Mouse (Mus musculus) hindbrain, embryonic 13.5 days (tissue): Measurements from ENCODE around the gene Stk31. TPM values are rescaled to one million over a fixed set of nuclear protein-coding genes. Genes with fewer than 3 reads are reported as not detected.
"Not testable (repeated sequence)": the region's sequence is repeated elsewhere in the genome, so short reads cannot be mapped to it uniquely, and the experiment has no call there.

Experiments used
- ATAC-seq: fragments of 200-750 bp; cut with Nextera tagmentation; 2 replicates; pipeline ENCODE4 v1.8.0; 2017; ENCODE audit warnings: moderate TSS enrichment; ENCODE audit not compliant: low FRiP score
- H3K27ac ChIP-seq: fragments of 300-500 bp; sonication (generic); 2 replicates; pipeline ENCODE4 v1.5.1; 2015; ENCODE audit warnings: inconsistent platforms, mild to moderate bottlenecking, moderate library complexity
- H3K27me3 ChIP-seq: fragments of 300-500 bp; sonication (generic); 2 replicates; pipeline ENCODE4 v1.6.1; 2015; ENCODE audit warnings: mild to moderate bottlenecking, inconsistent platforms
- H3K36me3 ChIP-seq: fragments of 300-500 bp; sonication (generic); 2 replicates; pipeline ENCODE4 v1.6.1; 2015; ENCODE audit warnings: mild to moderate bottlenecking, inconsistent platforms
- H3K4me1 ChIP-seq: fragments of 300-500 bp; sonication (generic); replicated peaks from 2 replicates; pipeline ENCODE4 v1.6.1; 2015; ENCODE audit warnings: inconsistent platforms
- H3K4me2 ChIP-seq: fragments of 300-500 bp; sonication (generic); 2 replicates; pipeline ENCODE4 v1.6.1; 2015; ENCODE audit warnings: inconsistent platforms, mild to moderate bottlenecking, moderate library complexity
- H3K4me3 ChIP-seq: fragments of 300-500 bp; sonication (generic); 2 replicates; pipeline ENCODE4 v1.5.1; 2015; ENCODE audit warnings: mild to moderate bottlenecking, inconsistent platforms
- H3K9ac ChIP-seq: fragments of 300-500 bp; sonication (generic); 2 replicates; pipeline ENCODE4 v1.6.1; 2015; ENCODE audit warnings: mild to moderate bottlenecking, inconsistent platforms
- H3K9me3 ChIP-seq: fragments of 300-500 bp; sonication (generic); 2 replicates; pipeline ENCODE4 v1.6.1; 2016; ENCODE audit warnings: inconsistent platforms
- WGBS: fragments of 180-500 bp; shearing (Covaris S2); methylation state at CpG from one replicate; pipeline ENCODE4 v1.1.7; 2015; 5-methylcytosine and 5-hydroxymethylcytosine counted together
- polyA plus RNA-seq: library from polyadenylated mRNA; unstranded; fragments of >200 nt; fragmentation: Nextera tagmentation; extraction: Ambion mirVana; gene quantifications from 2 replicates; pipeline ENCODE4 v1.2.1, GENCODE M21; 2015

The Stk31 gene
- polyA plus RNA-seq, 1 experiment from 2014 or later, result 0.09 TPM

DNA sequence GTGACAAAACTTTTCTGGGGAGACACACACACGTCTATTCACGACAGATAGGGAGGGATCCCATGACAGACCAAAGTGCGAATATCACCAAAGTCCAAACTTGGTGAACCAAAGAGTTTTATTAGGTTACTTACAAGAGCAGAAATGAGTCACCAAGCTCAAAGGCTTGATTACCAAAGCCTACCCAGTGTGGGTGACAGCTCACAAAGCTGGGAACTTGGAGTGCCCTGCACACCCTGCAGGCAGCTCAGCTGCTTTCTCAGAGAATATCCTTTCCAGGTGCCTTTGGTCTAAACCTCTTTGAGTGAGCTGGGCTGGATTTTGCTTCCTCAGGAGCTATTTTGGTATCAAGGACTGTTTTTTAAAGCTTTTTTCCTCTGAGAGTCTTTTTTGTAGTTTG, 15.4 kb downstream of the Stk31 start:
- 83% methylated on average over 3 of the region's 3 CpGs for WGBS
- Histone ChIP-seq H3K4me3 (no peak overlapping the region), H3K9ac (no peak overlapping the region), H3K36me3 (no peaks in the 10 kb centered on the region), H3K4me2 (no peak overlapping the region), H3K4me1 (no peaks in the 10 kb centered on the region), H3K27ac (no peak overlapping the region), H3K9me3 (no peaks in the 10 kb centered on the region), H3K27me3 (no peaks in the 10 kb centered on the region)
- ATAC-seq, result no peak

DNA sequence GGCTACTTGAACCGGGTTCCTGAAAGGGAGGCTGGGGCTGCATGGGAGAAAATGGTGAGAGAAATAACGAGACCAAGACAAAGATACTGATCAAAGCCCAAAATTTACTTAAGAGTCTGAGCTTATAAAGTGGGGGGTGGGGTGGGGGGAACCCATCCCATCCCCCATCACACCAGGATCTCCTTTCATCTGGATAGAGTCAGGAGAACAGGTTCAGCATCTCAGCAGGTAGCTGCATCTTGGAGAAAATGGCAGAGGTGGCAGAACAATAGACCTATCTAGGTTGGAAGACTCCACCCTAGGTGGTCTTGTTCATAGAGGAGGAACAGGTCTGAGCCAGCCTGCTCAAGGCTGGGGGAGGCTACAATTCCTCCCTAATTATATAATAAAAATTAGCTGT, 17.6 kb downstream of the Stk31 start:
- not testable (repeated sequence) for ATAC-seq, H3K9ac ChIP-seq
- WGBS, result 73% methylated on average over 2 of the region's 2 CpGs

DNA sequence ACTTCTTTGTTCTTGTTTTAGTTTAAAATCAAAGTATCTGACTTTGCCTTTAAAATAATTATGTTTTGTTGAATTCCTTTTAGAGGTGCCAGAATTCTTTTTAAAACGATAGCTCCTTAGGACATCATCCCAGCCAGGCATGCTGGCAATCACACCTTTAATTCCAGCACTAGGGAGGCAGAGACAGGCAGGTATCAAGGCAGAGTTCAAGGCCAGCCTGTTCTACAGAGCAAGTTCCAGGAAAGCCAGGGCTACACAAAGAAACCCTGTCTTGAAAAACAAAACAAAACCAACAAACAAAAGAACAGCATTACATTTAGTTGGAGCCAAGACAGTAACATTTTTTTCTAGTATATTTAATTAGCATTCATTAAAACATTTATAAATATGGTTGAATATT, 20.6 kb downstream of the Stk31 start:
- no peaks in the 10 kb centered on the region for H3K27me3 ChIP-seq
- ATAC-seq, result no peak
- H3K27ac ChIP-seq, result no peak overlapping the region
- no peaks in the 10 kb centered on the region for H3K9me3 ChIP-seq
- 93% methylated on average over 1 of the region's 1 CpGs for WGBS
- no peak overlapping the region for H3K4me2 ChIP-seq
- H3K36me3 ChIP-seq, result no peaks in the 10 kb centered on the region
- no peak overlapping the region for H3K9ac ChIP-seq
- H3K4me3 ChIP-seq, result no peak overlapping the region
- no peaks in the 10 kb centered on the region for H3K4me1 ChIP-seq

More for the DNA sequence above, 17.6 kb downstream of the Stk31 start:
- H3K4me2 ChIP-seq, H3K36me3 ChIP-seq, H3K4me3 ChIP-seq, H3K9me3 ChIP-seq, H3K27me3 ChIP-seq, H3K27ac ChIP-seq, H3K4me1 ChIP-seq: not testable (repeated sequence)

DNA sequence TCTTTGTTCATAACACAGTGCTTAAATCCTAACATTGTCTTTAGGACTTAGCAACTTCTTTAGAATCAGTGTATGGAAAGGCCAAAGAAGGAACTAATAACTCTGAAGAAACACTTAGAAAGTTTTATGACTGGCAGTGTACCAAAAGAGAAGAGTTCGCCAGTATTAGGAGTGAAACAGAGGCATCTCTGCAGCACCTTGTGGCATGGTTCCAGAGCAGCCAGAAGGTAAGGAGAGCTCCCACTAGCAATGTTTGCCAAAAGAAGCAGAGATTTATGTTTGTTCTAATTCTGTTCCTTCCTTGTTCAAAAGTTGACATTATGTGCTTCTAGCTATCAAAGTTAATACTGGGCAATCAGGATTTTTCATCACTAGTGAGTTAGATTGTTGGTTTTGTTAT, 41.9 kb downstream of the Stk31 start:
- 85% methylated on average over 1 of the region's 1 CpGs for WGBS
- Histone ChIP-seq H3K4me1 (no peaks in the 10 kb centered on the region), H3K36me3 (no peaks in the 10 kb centered on the region), H3K4me3 (no peak overlapping the region), H3K4me2 (no peak overlapping the region), H3K27ac (no peak overlapping the region), H3K9ac (no peak overlapping the region), H3K9me3 (no peaks in the 10 kb centered on the region), H3K27me3 (no peaks in the 10 kb centered on the region)
- ATAC-seq, result no peak

DNA sequence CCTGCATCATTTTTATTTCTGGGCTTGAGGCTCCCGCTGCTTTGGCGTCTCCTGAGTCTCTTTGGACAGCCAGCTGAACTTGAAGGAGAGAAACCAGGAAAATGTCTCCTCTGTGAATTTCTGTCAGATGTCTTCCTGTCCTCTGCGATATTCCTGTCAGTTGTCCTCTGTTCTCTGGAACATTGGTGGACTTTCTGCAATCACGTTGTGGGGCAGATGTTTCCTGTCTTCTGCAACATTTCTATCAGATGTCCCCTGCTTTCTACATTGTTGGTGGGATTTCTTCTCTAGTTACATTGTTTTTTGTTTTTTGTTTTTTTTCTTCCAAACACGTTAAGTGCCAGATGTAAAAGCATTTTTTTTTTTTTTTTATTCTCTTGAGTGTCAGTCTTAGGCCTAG, 62.7 kb downstream of the Stk31 start:
- no peaks in the 10 kb centered on the region for H3K4me1 ChIP-seq
- 83% methylated on average over 5 of the region's 5 CpGs for WGBS

DNA sequence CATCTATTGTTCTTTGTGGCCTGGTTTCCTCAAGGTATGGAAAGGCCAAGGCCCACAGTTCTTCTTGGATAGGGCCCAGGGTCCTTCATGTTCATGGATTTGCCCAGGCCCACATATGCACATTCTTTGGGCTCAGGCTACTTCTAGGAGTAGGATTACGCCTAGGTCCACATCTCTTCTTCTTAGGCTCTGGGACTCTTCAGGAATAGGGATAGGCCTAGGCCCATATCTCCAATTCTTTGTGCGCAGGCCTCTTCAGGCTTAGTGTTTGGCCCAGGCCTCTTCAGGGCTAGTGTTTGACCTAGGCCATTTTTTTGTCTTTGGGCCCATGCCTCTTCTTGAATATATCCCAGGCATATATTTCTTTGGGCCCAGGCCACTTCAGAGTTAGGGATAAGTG, 87.8 kb downstream of the Stk31 start:
- ATAC-seq, result no peak
- no peak overlapping the region for H3K4me2 ChIP-seq
- no peak overlapping the region for H3K9ac ChIP-seq
- peaks cover 6% of the 10 kb centered on the region; the same call in 1 of the 2 replicates for H3K9me3 ChIP-seq
- WGBS, result 98% methylated on average over 2 of the region's 2 CpGs
- H3K27ac ChIP-seq, result no peak overlapping the region
- no peaks in the 10 kb centered on the region for H3K27me3 ChIP-seq
- no peaks in the 10 kb centered on the region for H3K36me3 ChIP-seq
- no peak overlapping the region for H3K4me3 ChIP-seq
- no peaks in the 10 kb centered on the region for H3K4me1 ChIP-seq

More for the DNA sequence above, 62.7 kb downstream of the Stk31 start:
- Histone ChIP-seq H3K27ac (no peak overlapping the region), H3K4me3 (no peak overlapping the region), H3K36me3 (no peaks in the 10 kb centered on the region), H3K4me2 (no peak overlapping the region), H3K9ac (no peak overlapping the region), H3K9me3 (no peaks in the 10 kb centered on the region), H3K27me3 (no peaks in the 10 kb centered on the region)
- ATAC-seq, result no peak

DNA sequence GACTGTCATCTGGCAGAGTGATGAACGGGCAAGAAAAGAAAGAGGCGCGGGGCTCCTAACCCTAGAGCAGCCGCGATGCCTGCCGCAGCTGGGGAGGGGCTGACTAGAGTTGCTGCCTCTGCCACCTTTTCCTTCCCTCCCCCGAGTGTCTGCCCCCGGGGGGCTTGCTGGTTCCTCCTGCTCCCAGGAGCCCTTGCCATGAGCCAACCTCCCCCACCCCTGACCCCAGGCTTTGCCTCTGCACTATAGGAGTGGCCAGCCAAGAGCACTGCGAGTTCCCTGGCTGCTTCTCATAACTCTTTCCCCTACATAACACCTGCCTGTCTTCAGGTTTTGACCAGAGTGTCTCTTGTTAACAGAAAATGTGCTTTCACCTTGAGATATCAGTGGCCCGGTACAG, 96.1 kb downstream of the Stk31 start:
- Histone ChIP-seq H3K4me3 (no peak overlapping the region), H3K9me3 (0 out of 2 replicates have a peak, but pooled peaks cover 3% of the 10 kb centered on the region), H3K9ac (no peak overlapping the region), H3K36me3 (no peaks in the 10 kb centered on the region), H3K4me2 (no peak overlapping the region), H3K4me1 (no peaks in the 10 kb centered on the region), H3K27ac (no peak overlapping the region), H3K27me3 (no peaks in the 10 kb centered on the region)
- ATAC-seq, result no peak
- WGBS, result 86% methylated on average over 10 of the region's 10 CpGs

DNA sequence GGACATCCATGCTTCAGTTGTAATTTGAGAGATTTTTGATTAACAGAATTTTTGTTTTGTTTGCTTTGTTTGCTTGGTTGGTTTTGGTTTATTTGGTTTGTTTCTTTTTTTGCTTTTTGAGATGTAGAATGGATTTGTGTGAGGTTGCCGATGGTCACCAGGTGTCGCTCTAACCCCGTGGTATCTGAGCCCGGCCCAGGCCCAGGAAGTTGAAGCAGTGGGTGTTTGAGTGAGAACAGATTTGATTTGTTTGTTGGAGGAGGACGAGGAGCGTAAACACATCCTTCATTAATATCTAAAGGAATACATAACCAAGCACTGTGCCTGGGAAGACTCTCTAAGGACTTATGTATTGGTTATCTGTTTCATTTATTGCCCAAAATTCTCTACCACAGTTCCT, 123.6 kb downstream of the Stk31 start:
- 0 out of 2 replicates have a peak, but pooled peaks cover 3% of the 10 kb centered on the region for H3K4me1 ChIP-seq
- no peaks in the 10 kb centered on the region for H3K27me3 ChIP-seq
- H3K9me3 ChIP-seq, result no peaks in the 10 kb centered on the region
- H3K9ac ChIP-seq, result no peak overlapping the region
- H3K4me2 ChIP-seq, result no peak overlapping the region
- H3K27ac ChIP-seq, result no peak overlapping the region
- WGBS, result 10% methylated on average over 6 of the region's 6 CpGs
- no peak for ATAC-seq
- H3K4me3 ChIP-seq, result no peak overlapping the region
- H3K36me3 ChIP-seq, result no peaks in the 10 kb centered on the region

Other genes starting within 250 kb of the Stk31 start
- gene Igf2bp3, start 180.6 kb upstream of the Stk31 start, polyA plus RNA-seq, result 43.7 and 45.0 TPM in 2 replicates
- gene Tra2a, start 131.6 kb upstream of the Stk31 start, polyA plus RNA-seq, result 133 and 143 TPM in 2 replicates
- 8.0 and 8.9 TPM in 2 replicates for gene Ccdc126, start 76.3 kb upstream of the Stk31 start, polyA plus RNA-seq
- 3.8 and 5.3 TPM in 2 replicates for gene Fam221a, start 27.9 kb upstream of the Stk31 start, polyA plus RNA-seq